12 mouse cellular contexts compared by ENCODE assay signal in genomic region chr2:20936609-20937221, GRCm38 (mm10). TPM values are rescaled to one million over a fixed set of nuclear protein-coding genes. Genes with fewer than 3 reads are reported as not detected.
DNase-seq lines count a peak whose midpoint lies in the region; ATAC-seq and TF ChIP-seq lines count a peak whose summit lies in the region.
"Had no signal": no experiment of that assay in that cellular context is flagged by ENCODE, and none has a peak within 500 bp of the region (broad histone marks: within the 10 kb centered on the region; RNA-seq: fewer than 3 reads in every experiment).

No protein-coding gene starts in this region.

- H3K27me3 ChIP-seq in heart, embryonic 14.5 days (ENCODE audit: control insufficient read depth, insufficient read depth, low read length): no peaks in the 10 kb centered on the region
- H3K27me3 ChIP-seq in lung, embryonic 14.5 days (ENCODE audit: insufficient read depth, low read length): no peaks in the 10 kb centered on the region
- H3K27me3 ChIP-seq: neural tube, embryonic 12.5 days had no signal

- no peak for TF ChIP-seq CTCF in lung, embryonic 14.5 days (IDR thresholded peaks at IDR 0.05; ENCODE audit: low read depth)

- WGBS in heart, embryonic 14.5 days: 28% methylated on average over 4 of the region's 4 CpGs
- WGBS in lung, embryonic 14.5 days: 59% methylated on average over 4 of the region's 4 CpGs
- 22% methylated on average over 4 of the region's 4 CpGs for WGBS in large intestine, adult 2 months

- no peak for DNase-seq in heart, postnatal 25 days (ENCODE audit: low spot score)
- peak; percentile 28 for DNase-seq in lung, embryonic 14.5 days
- no peak for DNase-seq in lung, postnatal 10 days
- DNase-seq in large intestine, adult 2 months (ENCODE audit: low read depth, low spot score): peak; percentile 64
- DNase-seq in yolk sac, embryonic 10.5 days (ENCODE audit: low spot score): peak; percentile 73
- DNase-seq in right cerebral cortex, postnatal 10 days (ENCODE audit: low spot score in 2 of 2): no peak
- DNase-seq: lung, postnatal 36 days; midbrain, embryonic 14.5 days; retina, postnatal 1 day; thymus, postnatal 14 days had no signal

- peak overlapping the region; percentile 60 to 90 for H3K27ac ChIP-seq in heart, embryonic 14.5 days (replicated peaks in 1 of 2; ENCODE audit: control insufficient read depth in 1 of 2, insufficient read depth in 1 of 2, low read depth in 2 of 2, low read length in 2 of 2)
- H3K27ac ChIP-seq in lung, embryonic 14.5 days (ENCODE audit: low read depth): peak overlapping the region; percentile 51
- H3K27ac ChIP-seq: neural tube, embryonic 12.5 days had no signal

- intact Hi-C loops in heart, postnatal 25 days (cut with DNase I): no loop called here

- no peaks in the 10 kb centered on the region for H3K9me3 ChIP-seq in heart, embryonic 14.5 days (ENCODE audit: control insufficient read depth, low read length)
- H3K9me3 ChIP-seq in lung, embryonic 14.5 days (ENCODE audit: low read depth, low read length): no peaks in the 10 kb centered on the region
- H3K9me3 ChIP-seq: neural tube, embryonic 12.5 days had no signal

- H3K4me1 ChIP-seq in heart, embryonic 14.5 days (ENCODE audit: control insufficient read depth in 2 of 2, insufficient read depth in 2 of 2, low read length in 2 of 2): peaks cover 35 to 78% of the 10 kb centered on the region in 2 experiments
- H3K4me1 ChIP-seq in lung, embryonic 14.5 days (ENCODE audit: insufficient read depth): 0 out of 2 replicates have a peak, but pooled peaks cover 4% of the 10 kb centered on the region

- no peak overlapping the region for H3K4me2 ChIP-seq in heart, embryonic 14.5 days (ENCODE audit: low read length)
- no peak overlapping the region for H3K4me2 ChIP-seq in lung, embryonic 14.5 days
- H3K4me2 ChIP-seq: neural tube, embryonic 12.5 days had no signal

- ATAC-seq in heart, embryonic 14.5 days (ENCODE audit: insufficient number of reproducible peaks, insufficient read depth, low FRiP score, low read depth): no peak
- peak; percentile 70; the same call in 1 of the 2 replicates for ATAC-seq in lung, embryonic 14.5 days (ENCODE audit: insufficient read depth)

- no peak overlapping the region for H3K9ac ChIP-seq in heart, embryonic 14.5 days (ENCODE audit: low read length)
- no peak overlapping the region for H3K9ac ChIP-seq in lung, embryonic 14.5 days
- H3K9ac ChIP-seq: neural tube, embryonic 12.5 days had no signal

- H3K36me3 ChIP-seq in heart, embryonic 14.5 days (ENCODE audit: control insufficient read depth, insufficient read depth, low read length): no peaks in the 10 kb centered on the region
- no peaks in the 10 kb centered on the region for H3K36me3 ChIP-seq in lung, embryonic 14.5 days (ENCODE audit: insufficient read depth)
- H3K36me3 ChIP-seq: neural tube, embryonic 12.5 days had no signal

- no peak overlapping the region for H3K4me3 ChIP-seq in heart, embryonic 14.5 days (ENCODE audit: control insufficient read depth in 1 of 2, insufficient read depth in 1 of 2, low read depth in 1 of 2, low read length in 2 of 2)
- no peak overlapping the region for H3K4me3 ChIP-seq in lung, embryonic 14.5 days (ENCODE audit: low read depth, low read length)
- H3K4me3 ChIP-seq: neural tube, embryonic 12.5 days had no signal

RNA-seq across cellular contexts. Expression of gene Arhgap21, which starts 32.0 kb away (rescaled TPM):
- 27.4 and 28.0 TPM in 2 replicates for polyA plus RNA-seq in heart, embryonic 14.5 days (2014; fragmentation: Nextera tagmentation; extraction: Ambion mirVana)
- 10 to 100 TPM; 70.6 to 77.9 TPM for total RNA-seq in heart, postnatal 25 days (2021)
- 22.1 and 23.4 TPM in 2 replicates for polyA plus RNA-seq in lung, embryonic 14.5 days (2014; fragmentation: Nextera tagmentation; extraction: Ambion mirVana)
- 10.5 and 21.4 TPM in 2 replicates for polyA plus RNA-seq in large intestine, adult 2 months (2012; rRNA removed)

Comparison
In these comparisons a context has a peak if more than half of its experiments do, and no peak if none do; other contexts are left out.
1. DNase-seq: peak in lung, embryonic 14.5 days (single experiment), large intestine, adult 2 months (single experiment) and yolk sac, embryonic 10.5 days (single experiment); none in heart, postnatal 25 days (single experiment), lung, postnatal 10 days (single experiment) and right cerebral cortex, postnatal 10 days (0 of 2).